Mouse (Mus musculus) left cerebral cortex, postnatal 36 days (tissue): ENCODE measurements at regions not wholly inside any gene's neighbourhood (a gene's known extent, or its start where the extent isn't known, plus 50 kb on each side); places are given as distances from the start of the nearest gene placed in this dataset.
A peak's percentile ranks its signal among the peaks of the same experiment; 100 is the strongest.
"Not testable (repeated sequence)": the region's sequence is repeated elsewhere in the genome, so short reads cannot be mapped to it uniquely, and the experiment has no call there.

ENCODE experiments used
- DNase-seq, 2 experiments: peaks; one replicate each; pipeline ENCODE4 v3.0.0; 2021 to 2022; ENCODE audit warnings: low spot score in 2 of 2, mixed read lengths in 1 of 2
- intact Hi-C: fragments of 180-260 bp; cut with DNase I; formaldehyde crosslinking; loops from one replicate; pipeline ENCODE4 v1.15.1; 2025

DNA sequence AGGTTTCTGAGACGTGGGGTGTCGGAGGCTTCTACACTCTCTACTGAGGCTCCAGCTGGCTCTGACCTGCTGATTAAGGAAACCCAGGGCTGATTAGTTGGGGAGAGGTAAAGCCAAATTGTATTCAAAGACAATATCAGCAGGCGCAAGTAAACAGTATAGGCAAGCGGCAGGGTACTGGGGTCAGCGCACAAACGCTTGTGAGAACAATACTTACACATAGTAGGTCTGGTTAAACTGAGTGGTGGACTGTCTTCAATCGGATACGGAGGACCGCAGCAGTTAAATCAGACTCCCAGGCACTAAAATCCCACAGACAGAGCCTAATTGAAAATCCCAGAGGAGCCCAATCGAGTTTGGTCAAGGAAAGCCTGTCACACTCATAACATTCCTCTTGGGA is 195.8 kb downstream of the Rchy1 start:
- DNase-seq = no peak
- intact Hi-C loops = no loop called here

GRCm38 (mm10) chr5:91764621-91765020 is 198.2 kb downstream of the Rchy1 start:
- no peak for DNase-seq
- intact Hi-C loops = no loop called here

- intact Hi-C loops = no loop called here
- DNase-seq = no peak
These were observed 200.3 kb downstream of the Rchy1 start for GRCm38 (mm10) chr5:91762589-91762988.

- intact Hi-C loops = no loop called here
- no peak for DNase-seq
These were observed 206.9 kb downstream of the Rchy1 start for GRCm38 (mm10) chr5:91755958-91756357.

DNA sequence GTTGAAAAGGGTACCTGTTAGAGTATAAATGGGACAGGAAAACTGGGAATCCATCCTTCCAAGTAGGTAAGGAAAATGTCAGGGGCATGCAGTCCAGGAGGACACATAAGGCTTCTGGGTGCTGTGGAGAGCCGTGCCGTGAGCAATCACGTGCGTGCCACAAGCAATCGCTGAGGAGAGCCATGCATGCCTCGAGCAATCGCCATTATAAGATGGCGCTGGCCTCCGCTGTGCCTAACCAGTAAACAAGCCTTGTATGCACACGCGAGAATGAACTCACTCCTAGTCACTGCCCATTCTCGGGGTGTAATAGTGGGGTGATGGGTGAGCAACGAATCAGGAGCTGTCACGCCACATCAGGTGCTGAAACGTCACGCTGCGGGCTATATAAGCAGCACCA is 210.0 kb downstream of the Rchy1 start:
- intact Hi-C loops, DNase-seq: not testable (repeated sequence)

GRCm38 (mm10) chr5:91751168-91751567 is 211.7 kb downstream of the Rchy1 start:
- DNase-seq = no peak
- intact Hi-C loops = no loop called here

GRCm38 (mm10) chr5:91746077-91746476 is 216.8 kb downstream of the Rchy1 start:
- DNase-seq = no peak

GRCm38 (mm10) chr5:91744389-91744788 is 218.5 kb downstream of the Rchy1 start:
- intact Hi-C loops = no loop called here
- no peak for DNase-seq

More at GRCm38 (mm10) chr5:91746077-91746476, 216.8 kb downstream of the Rchy1 start:
- intact Hi-C loops = no loop called here

- intact Hi-C loops = no loop called here
These were observed 222.7 kb downstream of the Rchy1 start for GRCm38 (mm10) chr5:91740159-91740537.

DNA sequence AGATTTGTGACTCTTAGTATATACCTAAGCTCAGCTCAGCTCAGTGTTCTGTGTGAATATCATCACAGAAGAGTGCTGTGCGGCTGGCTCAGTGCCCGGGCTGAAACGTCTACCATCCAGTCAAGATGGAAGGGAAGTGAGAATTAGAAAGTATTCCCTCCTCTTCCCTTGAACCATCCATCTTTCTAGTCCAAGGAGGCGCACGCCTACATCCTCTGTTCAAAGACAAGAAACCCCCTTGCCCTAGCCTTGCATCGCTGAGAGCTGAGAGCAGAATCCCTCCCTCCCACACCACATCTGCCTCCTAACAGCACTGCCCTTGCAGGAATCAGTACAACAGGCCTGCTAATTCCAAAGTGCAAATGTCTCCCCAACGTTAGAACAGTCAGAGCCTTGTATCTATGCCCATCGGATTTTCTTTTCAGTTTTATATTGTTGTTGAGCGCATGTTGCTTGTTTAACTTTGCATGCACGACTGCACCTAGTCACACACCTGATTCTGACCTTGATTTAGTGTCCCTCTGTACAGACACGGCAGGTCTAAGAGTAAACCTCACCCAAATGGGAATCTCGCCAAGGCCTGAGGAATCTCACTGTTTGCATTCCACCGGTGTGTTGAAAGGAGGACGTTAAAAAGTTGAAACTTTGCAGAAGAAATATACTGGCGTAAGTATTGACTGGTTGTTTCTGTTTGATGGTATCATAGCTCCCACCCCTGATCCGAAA is 222.2 kb downstream of the Parm1 start:
- intact Hi-C loops = no loop called here
- DNase-seq = peak; percentile 48 to 53

More at GRCm38 (mm10) chr5:91740159-91740537, 222.7 kb downstream of the Rchy1 start:
- no peak for DNase-seq

GRCm38 (mm10) chr5:91732002-91732401 is 214.6 kb downstream of the Parm1 start:
- intact Hi-C loops = no loop called here
- DNase-seq = no peak

DNA sequence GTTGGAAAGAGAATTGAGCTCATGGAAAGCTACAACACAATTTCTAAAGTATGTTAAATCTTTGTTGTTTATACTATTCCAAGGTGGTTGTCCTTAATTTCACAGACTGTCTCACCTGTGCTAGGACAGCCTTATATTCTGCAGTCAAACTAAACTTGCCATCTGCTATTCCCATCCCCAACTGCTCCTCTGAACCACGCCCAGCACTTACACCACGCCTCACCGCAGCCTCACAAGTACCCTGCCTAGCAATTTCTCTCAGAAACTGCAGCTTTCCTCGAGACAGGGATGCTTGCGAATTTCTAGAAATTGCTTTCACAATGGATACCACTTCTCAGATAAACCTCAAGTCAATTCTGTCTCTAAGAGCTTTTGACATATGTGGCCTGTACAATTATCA is 213.7 kb downstream of the Parm1 start:
- intact Hi-C loops = no loop called here
- no peak for DNase-seq

DNA sequence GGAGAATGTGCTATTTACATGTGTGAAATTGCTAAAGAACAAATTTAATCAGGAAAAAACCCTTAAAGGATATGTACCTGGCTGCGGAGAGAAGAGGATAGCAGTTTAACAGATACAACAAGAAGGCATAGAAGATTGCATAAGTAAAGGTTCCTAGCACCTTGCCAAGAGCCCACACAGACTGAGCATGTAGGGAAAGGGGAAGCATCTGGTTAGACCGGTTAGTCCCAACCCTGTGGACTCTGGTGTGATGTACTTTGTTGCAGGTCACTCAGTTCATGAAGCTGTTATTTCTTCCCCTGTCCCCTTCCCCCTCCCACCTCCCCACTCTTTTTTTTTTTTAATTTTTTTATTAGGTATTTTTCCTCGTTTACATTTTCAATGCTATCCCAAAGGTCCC is 212.5 kb downstream of the Parm1 start:
- intact Hi-C loops = no loop called here
- no peak for DNase-seq

GRCm38 (mm10) chr5:91729415-91729814 is 212.0 kb downstream of the Parm1 start:
- intact Hi-C loops = no loop called here
- no peak for DNase-seq

- intact Hi-C loops = no loop called here
- DNase-seq = no peak
These were observed 210.0 kb downstream of the Parm1 start for GRCm38 (mm10) chr5:91727448-91727847.

DNA sequence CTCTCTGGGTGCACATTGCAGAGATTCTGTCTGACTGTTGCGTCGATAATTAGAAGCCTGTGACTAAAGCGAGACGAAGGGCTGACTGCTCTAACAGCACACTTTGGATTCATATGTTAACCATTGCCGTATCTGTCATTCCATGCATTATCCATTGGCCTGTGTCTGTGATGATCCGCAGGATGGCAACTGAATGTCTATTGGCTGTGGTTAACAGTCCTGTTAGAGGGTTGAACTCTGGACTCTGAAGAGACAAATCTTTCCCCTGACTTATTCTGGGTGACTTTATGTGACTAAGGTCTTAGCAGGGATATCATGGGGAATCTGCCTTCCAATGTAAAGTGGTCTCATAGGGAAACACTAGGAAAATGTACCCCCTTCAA is 208.7 kb downstream of the Parm1 start:
- intact Hi-C loops = no loop called here
- DNase-seq = no peak

GRCm38 (mm10) chr5:91725380-91726117 is 208.1 kb downstream of the Parm1 start:
- intact Hi-C loops = no loop called here
- no peak for DNase-seq

DNA sequence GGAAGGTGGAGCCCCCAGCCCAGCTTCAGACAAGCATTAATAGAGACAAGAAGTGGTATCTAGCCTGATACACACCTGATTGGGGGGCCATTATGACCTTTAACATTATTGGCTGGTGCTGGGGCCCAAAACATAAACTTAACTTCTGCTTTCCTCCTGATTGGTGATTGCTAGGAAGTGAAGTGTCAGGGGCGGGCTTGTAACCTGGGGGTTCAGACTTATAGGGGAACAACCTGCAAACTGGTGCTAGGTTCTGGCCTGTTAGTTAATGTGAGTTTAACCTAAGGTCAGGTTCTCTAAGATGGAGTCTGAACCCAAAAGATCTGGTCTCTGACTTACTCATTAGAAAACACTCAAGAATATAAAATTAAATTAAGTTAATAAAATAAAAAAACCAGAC is 207.5 kb downstream of the Parm1 start:
- intact Hi-C loops = no loop called here
- DNase-seq = no peak

- intact Hi-C loops = no loop called here
- DNase-seq = no peak
These were observed 206.0 kb downstream of the Parm1 start for GRCm38 (mm10) chr5:91723416-91723815.

DNA sequence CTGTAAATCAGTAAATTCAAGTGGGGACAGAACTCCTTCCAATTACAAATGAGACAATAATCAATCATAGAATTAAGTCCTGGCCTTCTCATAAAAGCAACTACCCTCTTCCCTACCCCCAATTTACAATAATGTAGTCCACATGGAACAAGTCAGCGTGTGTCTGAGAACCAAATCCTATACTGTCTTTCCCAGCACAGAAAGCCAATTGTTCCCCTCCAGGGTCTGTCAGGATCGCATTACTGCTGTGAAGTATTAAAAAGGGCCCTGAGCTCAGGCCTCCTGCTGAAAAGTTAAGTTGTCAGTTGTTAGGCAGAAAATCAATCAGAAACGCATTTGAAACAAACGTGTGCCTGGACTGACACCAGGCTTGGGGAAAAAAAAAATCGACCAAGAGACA is 205.6 kb downstream of the Parm1 start:
- intact Hi-C loops = no loop called here
- DNase-seq = no peak

DNA sequence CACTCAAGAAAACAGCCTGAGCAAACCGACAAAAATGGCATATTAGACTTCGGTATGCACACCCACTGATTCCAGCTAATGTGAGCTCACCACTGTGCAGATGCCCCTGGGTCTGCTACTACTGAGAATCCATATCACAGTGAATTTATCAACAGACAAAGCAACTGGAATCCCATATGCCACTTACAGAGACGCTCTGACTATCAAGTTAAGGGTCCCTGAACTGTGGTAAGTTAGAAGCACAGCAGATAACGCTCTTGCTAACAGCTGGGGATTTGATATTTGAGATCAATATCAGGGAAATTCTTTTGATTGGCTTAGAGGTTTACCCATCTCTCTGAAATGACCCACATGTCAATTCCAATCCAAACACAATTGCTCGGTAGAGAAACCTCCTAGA is 205.0 kb downstream of the Parm1 start:
- intact Hi-C loops = no loop called here
- no peak for DNase-seq
